Mouse (Mus musculus) stomach, postnatal 0 days (tissue): Measurements from ENCODE around the gene Ptprm.

Experiments used
- CTCF ChIP-seq: IDR thresholded peaks from 2 replicates; pipeline ENCODE4 v1.5.1; 2016; ENCODE audit warnings: antibody characterized with exemption, low read depth, mild to moderate bottlenecking, moderate library complexity
- EP300 ChIP-seq: optimal IDR thresholded peaks from 2 replicates; pipeline ENCODE3; 2016; ENCODE audit warnings: antibody characterized with exemption

DNA sequence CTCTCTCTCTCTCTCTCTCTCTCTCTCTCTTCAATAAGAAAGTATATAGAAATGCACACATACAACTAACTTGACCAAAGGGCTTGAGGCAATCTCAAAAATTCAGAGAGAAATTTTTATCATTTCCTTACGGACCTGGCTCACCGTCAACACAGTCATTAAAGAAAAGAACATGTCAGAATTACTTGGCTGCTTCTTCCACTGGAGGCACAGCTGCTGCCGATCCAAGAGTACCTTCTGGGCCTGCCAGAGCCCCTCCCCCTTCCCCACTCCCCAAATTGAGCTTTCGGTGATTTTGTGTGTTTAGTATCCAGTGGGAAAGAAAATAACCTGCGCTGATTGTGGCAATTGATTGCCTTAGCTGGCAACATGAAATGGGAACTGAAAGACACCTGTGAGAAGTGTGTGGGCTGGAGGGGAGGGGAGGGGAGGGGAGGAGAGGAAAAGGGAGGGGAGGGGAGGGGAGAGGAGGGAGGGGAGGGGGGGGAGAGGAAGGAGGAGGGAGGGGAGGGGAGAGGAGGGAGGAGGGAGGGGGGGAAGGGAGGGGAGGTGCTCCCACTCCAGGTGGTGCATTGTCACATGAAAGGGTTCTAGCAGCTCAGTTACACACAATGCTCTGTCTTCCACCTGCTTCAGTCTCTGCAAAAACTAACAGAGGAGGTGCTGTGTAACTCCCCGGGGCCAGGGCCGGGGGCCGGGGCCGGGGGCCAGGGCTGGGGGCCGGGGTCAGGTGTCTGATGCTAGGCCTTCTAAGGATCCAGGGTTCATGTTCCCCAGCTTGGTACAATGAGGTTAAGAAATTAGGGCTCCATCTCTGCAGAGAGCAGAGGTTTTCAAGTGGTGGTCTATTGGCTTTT is 552.2 kb downstream of the Ptprm start:
- TF ChIP-seq CTCF (no peak), EP300 (no peak)
